Mouse (Mus musculus) heart, postnatal 0 days (tissue): ENCODE data around the gene Abhd2. TPM values are rescaled to one million over a fixed set of nuclear protein-coding genes. Genes with fewer than 3 reads are reported as not detected.

ENCODE experiments used
- ATAC-seq: fragments of 200-750 bp; cut with Nextera tagmentation; 2 replicates; pipeline ENCODE4 v1.8.0; 2017; ENCODE audit warnings: low read depth, moderate number of reproducible peaks, moderate library complexity; ENCODE audit not compliant: insufficient read depth
- DNase-seq: peaks from one replicate; pipeline ENCODE4 v3.0.0-alpha.2; 2016; ENCODE audit warnings: low spot score
- H3K27ac ChIP-seq: fragments of 300-500 bp; sonication (generic); 2 replicates; pipeline ENCODE4 v1.5.1; 2014; ENCODE audit warnings: low read depth, mild to moderate bottlenecking
- H3K27me3 ChIP-seq: fragments of 300-500 bp; sonication (generic); 2 replicates; pipeline ENCODE4 v1.6.1; 2014; ENCODE audit warnings: low read length, mixed read lengths; ENCODE audit not compliant: control insufficient read depth, insufficient read depth
- H3K36me3 ChIP-seq: fragments of 300-500 bp; sonication (generic); replicated peaks from 2 replicates; pipeline ENCODE4 v1.6.1; 2014; ENCODE audit warnings: low read length, mixed read lengths; ENCODE audit not compliant: control insufficient read depth, insufficient read depth
- H3K4me1 ChIP-seq: fragments of 300-500 bp; sonication (generic); 2 replicates; pipeline ENCODE4 v1.6.1; 2014; ENCODE audit warnings: antibody characterized with exemption; ENCODE audit not compliant: control insufficient read depth, insufficient read depth
- H3K4me2 ChIP-seq: fragments of 300-500 bp; sonication (generic); 2 replicates; pipeline ENCODE4 v1.6.1; 2014; ENCODE audit warnings: low read depth, mild to moderate bottlenecking, low read length, moderate library complexity
- H3K4me3 ChIP-seq: fragments of 300-500 bp; sonication (generic); 2 replicates; pipeline ENCODE4 v1.5.1; 2014; ENCODE audit warnings: low read depth, low read length
- H3K9ac ChIP-seq: fragments of 300-500 bp; sonication (generic); replicated peaks from 2 replicates; pipeline ENCODE4 v1.6.1; 2014; ENCODE audit warnings: low read depth, low read length, mixed read lengths
- H3K9me3 ChIP-seq: fragments of 300-500 bp; sonication (generic); replicated peaks from 2 replicates; pipeline ENCODE4 v1.6.1; 2016; ENCODE audit warnings: low read length; ENCODE audit not compliant: control insufficient read depth
- CTCF ChIP-seq: IDR thresholded peaks from 2 replicates; pipeline ENCODE4 v1.5.1; 2016; ENCODE audit warnings: antibody characterized with exemption, control low read depth, low read depth
- EP300 ChIP-seq: IDR thresholded peaks from 2 replicates; pipeline ENCODE4 v1.6.1; 2016; ENCODE audit warnings: antibody characterized with exemption, low read depth
- WGBS: fragments of 180-500 bp; shearing (Covaris S2); extraction: QIAGEN DNeasy Blood & Tissue Kit; methylation state at CpG from one replicate; pipeline ENCODE4 v1.1.7; 2014; 5-methylcytosine and 5-hydroxymethylcytosine counted together
- polyA plus RNA-seq: library from polyadenylated mRNA; unstranded; fragments of >200 nt; fragmentation: Nextera tagmentation; extraction: Ambion mirVana; gene quantifications from 2 replicates; pipeline ENCODE4 v1.2.1, GENCODE M21; 2015
- total RNA-seq: library from RNA; depleted of rRNA; stranded (reverse); fragments of >200 nt; gene quantifications from 2 replicates; pipeline ENCODE4 v1.2.3, GENCODE M21; 2014; ENCODE audit warnings: low replicate concordance

Gene Abhd2
- total and polyA plus RNA-seq, 2 experiments from 2014 or later: 4.2 to 16.6 TPM

- Histone ChIP-seq H3K9ac (no peak overlapping the region), H3K27ac (no peak overlapping the region), H3K4me3 (no peak overlapping the region), H3K36me3 (peaks cover 7% of the 10 kb centered on the region), H3K4me1 (no peaks in the 10 kb centered on the region; the same call in 1 of the 2 replicates), H3K4me2 (no peak overlapping the region), H3K9me3 (no peaks in the 10 kb centered on the region), H3K27me3 (no peaks in the 10 kb centered on the region)
- no peak for TF ChIP-seq CTCF
- DNase-seq: no peak
- ATAC-seq: no peak
- 63% methylated on average over 2 of the region's 2 CpGs for whole genome bisulfite sequencing
These were observed 29.6 kb downstream of the Abhd2 start for GRCm38 (mm10) chr7:79302586-79302985.

- no peak for DNase-seq
- H3K27me3 ChIP-seq: no peaks in the 10 kb centered on the region
- ATAC-seq: no peak
- no peak overlapping the region for H3K9ac ChIP-seq
- H3K9me3 ChIP-seq: no peaks in the 10 kb centered on the region
- H3K4me2 ChIP-seq: no peak overlapping the region
- 0 out of 2 replicates have a peak, but pooled peaks cover under 1% of the 10 kb centered on the region for H3K36me3 ChIP-seq
- H3K4me3 ChIP-seq: no peak overlapping the region
- no peak overlapping the region for H3K27ac ChIP-seq
- WGBS: 91% methylated on average over 6 of the region's 6 CpGs
- no peak for TF ChIP-seq EP300
- TF ChIP-seq CTCF: no peak
- no peaks in the 10 kb centered on the region; the same call in 1 of the 2 replicates for H3K4me1 ChIP-seq
These were observed 30.3 kb downstream of the Abhd2 start for GRCm38 (mm10) chr7:79303183-79303761.

- no peaks in the 10 kb centered on the region for H3K9me3 ChIP-seq
- DNase-seq (no peak), ATAC-seq (0 out of 2 replicates have a peak, but pooled peaks have one; percentile 22)
- H3K4me2 ChIP-seq: no peak overlapping the region
- no peaks in the 10 kb centered on the region for H3K36me3 ChIP-seq
- H3K9ac ChIP-seq: no peak overlapping the region
- H3K4me3 ChIP-seq: no peak overlapping the region
- H3K27me3 ChIP-seq: no peaks in the 10 kb centered on the region
- TF ChIP-seq EP300: no peak
- TF ChIP-seq CTCF: no peak
- H3K27ac ChIP-seq: no peak overlapping the region
- H3K4me1 ChIP-seq: peaks cover 22% of the 10 kb centered on the region
- WGBS: 57% methylated on average over 8 of the region's 8 CpGs
These were observed 35.5 kb downstream of the Abhd2 start for GRCm38 (mm10) chr7:79308455-79309030.

DNA sequence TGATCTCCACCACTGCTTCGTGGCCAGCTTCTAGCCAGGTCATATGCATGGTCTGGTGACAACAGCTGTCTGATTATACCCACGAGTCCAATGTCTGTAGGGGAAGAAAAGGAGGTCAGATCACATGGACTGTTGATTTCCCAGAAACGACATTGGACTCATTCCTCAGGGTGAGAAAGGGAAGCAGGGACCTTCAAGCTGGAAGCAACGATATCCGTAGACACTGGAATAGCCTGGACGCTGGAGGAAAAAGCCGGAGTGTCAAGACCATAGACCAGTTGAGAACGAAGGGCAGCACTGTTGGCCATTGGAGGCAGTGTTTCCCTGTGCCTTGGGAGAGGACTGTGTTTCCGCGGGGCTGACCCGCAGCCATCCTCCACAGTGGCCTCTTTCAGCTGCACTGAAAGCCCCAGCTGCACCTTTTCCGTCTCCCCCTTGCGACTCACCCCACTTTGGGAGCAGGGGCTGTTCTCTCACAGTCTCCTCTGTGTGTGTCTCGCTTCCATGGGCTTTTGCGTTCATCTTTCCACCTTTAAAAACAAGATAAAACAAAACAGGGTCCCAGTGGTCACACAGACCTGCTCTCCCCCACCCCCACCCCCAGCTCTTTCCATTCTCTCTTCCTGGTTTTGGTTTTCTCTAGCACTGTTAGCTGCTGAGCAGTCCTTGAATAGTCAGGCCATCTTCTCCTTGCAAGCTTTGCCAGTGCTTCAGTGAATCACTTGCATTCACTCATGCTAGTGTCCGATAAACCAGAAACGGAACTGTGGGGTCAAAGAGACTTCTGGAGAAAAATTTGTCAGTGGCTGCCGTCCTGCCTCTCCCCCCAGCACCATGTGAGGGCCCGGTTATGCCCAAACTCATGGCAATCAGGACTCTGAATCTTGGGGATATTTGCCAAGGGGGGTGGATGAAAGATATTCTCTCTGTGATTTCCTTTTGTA is 36.5 kb downstream of the Abhd2 start:
- no peak overlapping the region; the same call in 1 of the 2 replicates for H3K9ac ChIP-seq

GRCm38 (mm10) chr7:79310191-79310555 is 37.2 kb downstream of the Abhd2 start:
- Histone ChIP-seq H3K4me3 (no peak overlapping the region), H3K9ac (no peak overlapping the region), H3K36me3 (no peaks in the 10 kb centered on the region), H3K27ac (no peak overlapping the region), H3K4me2 (no peak overlapping the region), H3K27me3 (no peaks in the 10 kb centered on the region), H3K9me3 (no peaks in the 10 kb centered on the region), H3K4me1 (peaks cover 26% of the 10 kb centered on the region)
- TF ChIP-seq CTCF (no peak), EP300 (no peak)
- 84% methylated on average over 1 of the region's 1 CpGs for WGBS
- DNase-seq (no peak), ATAC-seq (no peak)

More for the DNA sequence above, 36.5 kb downstream of the Abhd2 start:
- DNase-seq (peak; percentile 26), ATAC-seq (peak; percentile 71)
- Histone ChIP-seq H3K4me1 (peaks cover 26% of the 10 kb centered on the region), H3K36me3 (no peaks in the 10 kb centered on the region), H3K27me3 (no peaks in the 10 kb centered on the region), H3K27ac (peak overlapping the region; percentile 20; the same call in 1 of the 2 replicates), H3K4me3 (no peak overlapping the region), H3K4me2 (0 out of 2 replicates have a peak overlapping the region, but pooled peaks have one; percentile 11), H3K9me3 (no peaks in the 10 kb centered on the region)
- TF ChIP-seq CTCF (peak; percentile 41), EP300 (no peak)
- 40% methylated on average over 19 of the region's 19 CpGs for WGBS
